Mouse (Mus musculus) ES-Bruce4 (cell line): ENCODE results near the gene Ddx55. TPM values are rescaled to one million over a fixed set of nuclear protein-coding genes. Genes with fewer than 3 reads are reported as not detected.

ENCODE experiments used
- H3K27ac ChIP-seq: 2 replicates; pipeline ENCODE4 v1.5.1; 2012; ENCODE audit warnings: low read length, inconsistent platforms; ENCODE audit not compliant: insufficient read depth
- H3K27me3 ChIP-seq: 2 replicates; pipeline ENCODE4 v1.6.1; 2012; ENCODE audit warnings: mild to moderate bottlenecking, low read length, inconsistent platforms; ENCODE audit not compliant: control insufficient read depth, poor library complexity, insufficient read depth, severe bottlenecking
- H3K36me3 ChIP-seq: 2 replicates; pipeline ENCODE4 v1.6.1; 2012; ENCODE audit warnings: inconsistent platforms, mild to moderate bottlenecking, low read length, moderate library complexity; ENCODE audit not compliant: control insufficient read depth, poor library complexity, insufficient read depth, severe bottlenecking
- H3K4me1 ChIP-seq: one replicate; pipeline ENCODE4 v1.8.1; 2011; ENCODE audit warnings: low read length; ENCODE audit not compliant: control insufficient read depth, insufficient read depth
- H3K4me3 ChIP-seq: 2 replicates; pipeline ENCODE4 v1.5.1; 2011; ENCODE audit warnings: low read depth, mild to moderate bottlenecking, low read length
- H3K9ac ChIP-seq: 2 replicates; pipeline ENCODE4 v1.6.1; 2012; ENCODE audit warnings: low read depth, mild to moderate bottlenecking, inconsistent platforms; ENCODE audit not compliant: poor library complexity, severe bottlenecking
- H3K9me3 ChIP-seq: replicated peaks from 2 replicates; pipeline ENCODE4 v1.6.1; 2012; ENCODE audit warnings: mild to moderate bottlenecking, low read length, inconsistent platforms; ENCODE audit not compliant: control insufficient read depth, poor library complexity, insufficient read depth, severe bottlenecking
- CTCF ChIP-seq: IDR thresholded peaks from one replicate; pipeline ENCODE4 v1.8.1; 2011; ENCODE audit warnings: low read depth, low read length
- EP300 ChIP-seq: IDR thresholded peaks from 2 replicates; pipeline ENCODE4 v1.6.1; 2011; ENCODE audit warnings: low read depth, low read length; ENCODE audit not compliant: insufficient read depth
- POLR2A ChIP-seq: IDR thresholded peaks from one replicate; pipeline ENCODE4 v1.8.1; 2011; ENCODE audit warnings: low read length; ENCODE audit not compliant: insufficient read depth
- polyA plus RNA-seq: library from polyadenylated mRNA; stranded (reverse); fragments of >200 nt; gene quantifications from 2 replicates; pipeline ENCODE4 v1.2.4, GENCODE M21; 2011; ENCODE audit warnings: low read depth; ENCODE audit not compliant: missing spikeins, insufficient read depth, insufficient read length

The Ddx55 gene
- polyA plus RNA-seq, 1 experiment = 13.7 TPM

GRCm38 (mm10) chr5:124614709-124615108, 62.0 kb downstream of the Ddx55 start:
- no peak for TF ChIP-seq CTCF
- TF ChIP-seq POLR2A = no peak
- TF ChIP-seq EP300 = no peak
- Histone ChIP-seq H3K4me3 (no peak overlapping the region), H3K36me3 (no peaks in the 10 kb centered on the region), H3K27ac (0 out of 2 replicates have a peak overlapping the region, but pooled peaks have one; percentile 30), H3K9me3 (no peaks in the 10 kb centered on the region), H3K27me3 (no peaks in the 10 kb centered on the region), H3K9ac (no peak overlapping the region), H3K4me1 (peaks cover 2% of the 10 kb centered on the region)

GRCm38 (mm10) chr5:124618711-124619110, 66.0 kb downstream of the Ddx55 start:
- no peak overlapping the region for H3K27ac ChIP-seq
- H3K27me3 ChIP-seq = no peaks in the 10 kb centered on the region
- TF ChIP-seq CTCF (no peak), EP300 (no peak), POLR2A (peak; percentile 55)
- H3K36me3 ChIP-seq = no peaks in the 10 kb centered on the region
- H3K4me3 ChIP-seq = peak overlapping the region; percentile 51
- H3K4me1 ChIP-seq = no peaks in the 10 kb centered on the region
- H3K9ac ChIP-seq = no peak overlapping the region
- H3K9me3 ChIP-seq = no peaks in the 10 kb centered on the region

Other genes with a start within 250 kb of the Ddx55 start
- gene Mphosph9, start 224.9 kb upstream of the Ddx55 start, polyA plus RNA-seq = 18.9 and 21.7 TPM in 2 replicates
- gene 2810006K23Rik, start 224.8 kb upstream of the Ddx55 start, polyA plus RNA-seq = 15.4 and 16.2 TPM in 2 replicates
- 122 and 125 TPM in 2 replicates for gene Cdk2ap1, start 189.8 kb upstream of the Ddx55 start, polyA plus RNA-seq
- 177 and 189 TPM in 2 replicates for gene Sbno1, start 126.9 kb upstream of the Ddx55 start, polyA plus RNA-seq
- 166 and 187 TPM in 2 replicates for gene Kmt5a, start 112.9 kb upstream of the Ddx55 start, polyA plus RNA-seq
- gene Rilpl2, start 74.5 kb upstream of the Ddx55 start, polyA plus RNA-seq = 4.7 and 6.3 TPM in 2 replicates
- gene Snrnp35, start 69.7 kb upstream of the Ddx55 start, polyA plus RNA-seq = 27.1 and 28.6 TPM in 2 replicates
- 16.6 and 18.0 TPM in 2 replicates for gene Rilpl1, start 21.5 kb upstream of the Ddx55 start, polyA plus RNA-seq
- gene Tmed2, start 12.2 kb upstream of the Ddx55 start, polyA plus RNA-seq = 193 and 281 TPM in 2 replicates
- 57.1 and 61.3 TPM in 2 replicates for gene Eif2b1, start 26.3 kb downstream of the Ddx55 start, polyA plus RNA-seq
- gene Gtf2h3, start 26.3 kb downstream of the Ddx55 start, polyA plus RNA-seq = 83.6 and 83.8 TPM in 2 replicates
- gene Atp6v0a2, start 75.7 kb downstream of the Ddx55 start, polyA plus RNA-seq = 15.4 and 16.8 TPM in 2 replicates
- gene Dnah10, start 172.2 kb downstream of the Ddx55 start, polyA plus RNA-seq = 0.73 and 2.3 TPM in 2 replicates